Mouse (Mus musculus): ENCODE measurements around the gene Ildr2. TPM values are rescaled to one million over a fixed set of nuclear protein-coding genes. Genes with fewer than 3 reads are reported as not detected.

The Ildr2 gene
- polyA plus RNA-seq, 1 experiment = 0.40 TPM

- TF ChIP-seq CTCF (IDR thresholded peaks at IDR 0.05; ENCODE audit: borderline replicate concordance, control insufficient read depth, extremely low read depth, insufficient read depth, low read length, poor library complexity) (no peak), POLR2A (IDR thresholded peaks at IDR 0.05; ENCODE audit: control insufficient read depth, extremely low read depth, insufficient read depth, low read length, poor library complexity) (no peak)
- WGBS = 96% methylated on average over 7 of the region's 7 CpGs
- Histone ChIP-seq H3K4me3 (ENCODE audit: control insufficient read depth, insufficient read depth, low read length) (no peak overlapping the region), H3K27me3 (ENCODE audit: control insufficient read depth, insufficient read depth, low read length) (no peaks in the 10 kb centered on the region), H3K36me3 (ENCODE audit: control insufficient read depth, insufficient read depth, low read length) (no peaks in the 10 kb centered on the region), H3K27ac (ENCODE audit: control insufficient read depth, insufficient read depth, low read length) (no peak overlapping the region), H3K4me1 (replicated peaks; ENCODE audit: control insufficient read depth, insufficient read depth, low read length) (no peaks in the 10 kb centered on the region)
- no peak for DNase-seq
Measured at GRCm38 (mm10) chr1:166266001-166266705, 12.2 kb downstream of the Ildr2 start.

DNA sequence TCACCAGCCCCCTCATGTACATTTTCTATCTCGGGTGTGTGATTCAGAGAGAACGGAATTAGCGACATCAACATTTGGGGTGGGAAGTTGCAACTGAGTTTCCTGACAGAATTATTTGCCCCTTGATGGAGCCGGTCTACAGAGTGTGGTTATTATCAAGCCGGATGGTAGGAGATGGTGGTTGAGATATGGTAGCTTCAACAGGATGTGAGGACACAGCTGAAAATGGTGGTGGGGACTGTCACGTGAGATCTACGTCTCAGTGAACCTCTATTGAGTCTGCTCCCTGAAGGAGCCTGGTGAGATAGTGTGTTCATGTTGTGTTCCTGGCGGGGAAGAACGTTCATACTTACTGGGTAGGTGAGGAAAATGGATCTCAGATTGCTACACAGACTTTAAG is 13.0 kb downstream of the Ildr2 start:
- peak; percentile 11 for DNase-seq
- no peak for TF ChIP-seq CTCF (IDR thresholded peaks at IDR 0.05; ENCODE audit: borderline replicate concordance, control insufficient read depth, extremely low read depth, insufficient read depth, low read length, poor library complexity)
- TF ChIP-seq POLR2A (IDR thresholded peaks at IDR 0.05; ENCODE audit: control insufficient read depth, extremely low read depth, insufficient read depth, low read length, poor library complexity) = no peak
- Histone ChIP-seq H3K4me3 (ENCODE audit: control insufficient read depth, insufficient read depth, low read length) (no peak overlapping the region), H3K27ac (ENCODE audit: control insufficient read depth, insufficient read depth, low read length) (no peak overlapping the region), H3K36me3 (ENCODE audit: control insufficient read depth, insufficient read depth, low read length) (no peaks in the 10 kb centered on the region), H3K4me1 (replicated peaks; ENCODE audit: control insufficient read depth, insufficient read depth, low read length) (no peaks in the 10 kb centered on the region), H3K27me3 (ENCODE audit: control insufficient read depth, insufficient read depth, low read length) (no peaks in the 10 kb centered on the region)
- WGBS = 47% methylated on average over 9 of the region's 9 CpGs

GRCm38 (mm10) chr1:166268218-166268617 is 14.3 kb downstream of the Ildr2 start:
- TF ChIP-seq CTCF (IDR thresholded peaks at IDR 0.05; ENCODE audit: borderline replicate concordance, control insufficient read depth, extremely low read depth, insufficient read depth, low read length, poor library complexity) = no peak
- TF ChIP-seq POLR2A (IDR thresholded peaks at IDR 0.05; ENCODE audit: control insufficient read depth, extremely low read depth, insufficient read depth, low read length, poor library complexity) = no peak
- Histone ChIP-seq H3K36me3 (ENCODE audit: control insufficient read depth, insufficient read depth, low read length) (no peaks in the 10 kb centered on the region), H3K4me3 (ENCODE audit: control insufficient read depth, insufficient read depth, low read length) (no peak overlapping the region), H3K27ac (ENCODE audit: control insufficient read depth, insufficient read depth, low read length) (no peak overlapping the region), H3K4me1 (replicated peaks; ENCODE audit: control insufficient read depth, insufficient read depth, low read length) (no peaks in the 10 kb centered on the region), H3K27me3 (ENCODE audit: control insufficient read depth, insufficient read depth, low read length) (no peaks in the 10 kb centered on the region)
- 75% methylated on average over 5 of the region's 5 CpGs for WGBS
- no peak for DNase-seq

DNA sequence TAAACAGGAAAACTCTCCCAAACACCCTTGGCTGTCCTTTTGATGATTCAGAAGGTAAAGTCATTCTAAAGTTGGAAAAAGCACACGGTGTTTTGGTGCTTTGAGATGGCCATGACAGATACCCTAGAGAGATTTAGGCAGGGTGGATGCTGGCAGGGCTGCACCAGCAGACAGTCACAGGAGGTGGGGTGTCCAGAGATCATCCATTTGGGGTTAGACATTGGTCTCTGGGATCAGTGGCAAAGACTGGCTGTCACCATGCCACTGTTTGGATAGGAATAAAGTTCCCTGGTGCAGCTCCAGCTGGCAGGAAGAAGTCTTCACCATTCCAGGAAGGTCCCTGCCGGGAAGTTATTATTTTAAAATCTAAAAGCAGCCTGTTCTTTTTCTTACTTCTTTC is 24.8 kb downstream of the Ildr2 start:
- Histone ChIP-seq H3K4me1 (replicated peaks; ENCODE audit: control insufficient read depth, insufficient read depth, low read length) (no peaks in the 10 kb centered on the region), H3K27me3 (ENCODE audit: control insufficient read depth, insufficient read depth, low read length) (no peaks in the 10 kb centered on the region), H3K36me3 (ENCODE audit: control insufficient read depth, insufficient read depth, low read length) (no peaks in the 10 kb centered on the region), H3K4me3 (ENCODE audit: control insufficient read depth, insufficient read depth, low read length) (no peak overlapping the region), H3K27ac (ENCODE audit: control insufficient read depth, insufficient read depth, low read length) (no peak overlapping the region)
- DNase-seq = no peak
- WGBS = 73% methylated on average over 2 of the region's 2 CpGs
- no peak for TF ChIP-seq CTCF (IDR thresholded peaks at IDR 0.05; ENCODE audit: borderline replicate concordance, control insufficient read depth, extremely low read depth, insufficient read depth, low read length, poor library complexity)
- TF ChIP-seq POLR2A (IDR thresholded peaks at IDR 0.05; ENCODE audit: control insufficient read depth, extremely low read depth, insufficient read depth, low read length, poor library complexity) = no peak

- no peak for DNase-seq
- Histone ChIP-seq H3K36me3 (ENCODE audit: control insufficient read depth, insufficient read depth, low read length) (no peaks in the 10 kb centered on the region), H3K27me3 (ENCODE audit: control insufficient read depth, insufficient read depth, low read length) (no peaks in the 10 kb centered on the region; the same call in 1 of the 2 replicates), H3K4me3 (ENCODE audit: control insufficient read depth, insufficient read depth, low read length) (no peak overlapping the region), H3K4me1 (replicated peaks; ENCODE audit: control insufficient read depth, insufficient read depth, low read length) (no peaks in the 10 kb centered on the region), H3K27ac (ENCODE audit: control insufficient read depth, insufficient read depth, low read length) (no peak overlapping the region)
- TF ChIP-seq CTCF (IDR thresholded peaks at IDR 0.05; ENCODE audit: borderline replicate concordance, control insufficient read depth, extremely low read depth, insufficient read depth, low read length, poor library complexity) (no peak), POLR2A (IDR thresholded peaks at IDR 0.05; ENCODE audit: control insufficient read depth, extremely low read depth, insufficient read depth, low read length, poor library complexity) (no peak)
- 68% methylated on average over 9 of the region's 9 CpGs for WGBS
Measured at GRCm38 (mm10) chr1:166279580-166280206, 25.8 kb downstream of the Ildr2 start.

DNA sequence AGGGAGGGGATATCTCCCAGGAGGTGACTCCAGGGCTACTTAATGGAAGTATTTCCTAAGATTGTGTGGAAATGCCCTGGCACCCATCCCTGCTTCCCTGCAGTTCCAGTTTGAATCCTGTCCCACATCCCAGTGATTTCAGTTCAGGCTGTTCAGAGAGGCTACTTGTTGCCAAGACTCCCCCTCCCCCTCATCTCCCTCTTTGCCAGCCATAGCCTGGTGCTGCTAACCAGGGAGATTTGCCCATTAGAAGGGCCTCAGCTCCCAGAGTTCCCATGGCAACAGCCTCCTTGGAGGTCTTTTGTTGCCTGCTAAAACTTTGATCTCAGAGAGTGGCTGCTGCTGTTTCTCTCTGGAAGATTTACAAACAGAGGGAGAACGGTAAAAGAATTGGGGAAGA is 26.6 kb downstream of the Ildr2 start:
- Histone ChIP-seq H3K27me3 (ENCODE audit: control insufficient read depth, insufficient read depth, low read length) (no peaks in the 10 kb centered on the region; the same call in 1 of the 2 replicates), H3K27ac (ENCODE audit: control insufficient read depth, insufficient read depth, low read length) (no peak overlapping the region), H3K36me3 (ENCODE audit: control insufficient read depth, insufficient read depth, low read length) (no peaks in the 10 kb centered on the region), H3K4me1 (replicated peaks; ENCODE audit: control insufficient read depth, insufficient read depth, low read length) (no peaks in the 10 kb centered on the region), H3K4me3 (ENCODE audit: control insufficient read depth, insufficient read depth, low read length) (no peak overlapping the region)
- no peak for TF ChIP-seq CTCF (IDR thresholded peaks at IDR 0.05; ENCODE audit: borderline replicate concordance, control insufficient read depth, extremely low read depth, insufficient read depth, low read length, poor library complexity)
- TF ChIP-seq POLR2A (IDR thresholded peaks at IDR 0.05; ENCODE audit: control insufficient read depth, extremely low read depth, insufficient read depth, low read length, poor library complexity) = no peak
- WGBS = 30% methylated on average over 1 of the region's 1 CpGs
- no peak for DNase-seq

Data from thymus, adult 2 months (tissue).